Mouse (Mus musculus): Measurements from ENCODE around the gene Nfs1. TPM values are rescaled to one million over a fixed set of nuclear protein-coding genes. Genes with fewer than 3 reads are reported as not detected.
A peak's percentile ranks its signal among the peaks of the same experiment; 100 is the strongest.
"Not testable (repeated sequence)": the region's sequence is repeated elsewhere in the genome, so short reads cannot be mapped to it uniquely, and the experiment has no call there.

Gene Nfs1
- total RNA-seq, 2 experiments from 2014 or later, result 35.2 to 35.3 TPM

GRCm38 (mm10) chr2:156145486-156146130 lies 1.6 kb upstream of the Nfs1 start:
- DNase-seq (ENCODE audit: low spot score in 2 of 2), result no peak

- no peak for DNase-seq (ENCODE audit: low spot score in 2 of 2)
Measured at GRCm38 (mm10) chr2:156143367-156143766, 619 bp downstream of the Nfs1 start.

- no peak for DNase-seq (ENCODE audit: low spot score in 2 of 2)
Measured at GRCm38 (mm10) chr2:156142820-156143219, 1.2 kb downstream of the Nfs1 start.

- no peak for DNase-seq (ENCODE audit: low spot score in 2 of 2)
Measured at GRCm38 (mm10) chr2:156135695-156136094, 8.3 kb downstream of the Nfs1 start.

- no peak for DNase-seq (ENCODE audit: low spot score in 2 of 2)
Measured at GRCm38 (mm10) chr2:156134161-156134560, 9.8 kb downstream of the Nfs1 start.

GRCm38 (mm10) chr2:156126992-156127391 lies 17.0 kb downstream of the Nfs1 start, which contains the start of gene Gm28036:
TSS of gene Gm28036 (minus strand) at chr2:156127092.
- DNase-seq (ENCODE audit: low spot score in 2 of 2), result no peak

GRCm38 (mm10) chr2:156123731-156124130 lies 20.3 kb downstream of the Nfs1 start:
- no peak for DNase-seq (ENCODE audit: low spot score in 2 of 2)

- no peak for DNase-seq (ENCODE audit: low spot score in 2 of 2)
Measured at GRCm38 (mm10) chr2:156119566-156119965, 24.4 kb downstream of the Nfs1 start.

GRCm38 (mm10) chr2:156112080-156112423 lies 31.9 kb downstream of the Nfs1 start:
- not testable (repeated sequence) for DNase-seq (ENCODE audit: low spot score in 2 of 2)

- DNase-seq (ENCODE audit: low spot score in 2 of 2), result peak; percentile 85 to 93
Measured at GRCm38 (mm10) chr2:156111358-156112079, 32.5 kb downstream of the Nfs1 start, which contains the start of the genes Cpne1 and Rbm12. TSS of gene Cpne1 (minus strand) at chr2:156111965. TSS of gene Rbm12 (minus strand) at chr2:156111978.

GRCm38 (mm10) chr2:156110627-156111357 lies 33.2 kb downstream of the Nfs1 start:
- DNase-seq (ENCODE audit: low spot score in 2 of 2), result no peak

GRCm38 (mm10) chr2:156091926-156092325 lies 52.1 kb downstream of the Nfs1 start:
- no peak for DNase-seq (ENCODE audit: low spot score in 2 of 2)

- no peak for DNase-seq (ENCODE audit: low spot score in 2 of 2)
Measured at GRCm38 (mm10) chr2:156089799-156090198, 54.2 kb downstream of the Nfs1 start.

GRCm38 (mm10) chr2:156087391-156088110 lies 56.4 kb downstream of the Nfs1 start:
- no peak for DNase-seq (ENCODE audit: low spot score in 2 of 2)

- no peak for DNase-seq (ENCODE audit: low spot score in 2 of 2)
Measured at GRCm38 (mm10) chr2:156084541-156084940, 59.4 kb downstream of the Nfs1 start.

- DNase-seq (ENCODE audit: low spot score in 2 of 2), result no peak
Measured at GRCm38 (mm10) chr2:156080391-156080790, 63.6 kb downstream of the Nfs1 start.

GRCm38 (mm10) chr2:156079674-156080073 lies 64.3 kb downstream of the Nfs1 start:
- DNase-seq (ENCODE audit: low spot score in 2 of 2), result no peak

GRCm38 (mm10) chr2:156079183-156079560 lies 64.8 kb downstream of the Nfs1 start:
- no peak for DNase-seq (ENCODE audit: low spot score in 2 of 2)

GRCm38 (mm10) chr2:156078421-156079182 lies 65.4 kb downstream of the Nfs1 start:
- DNase-seq (ENCODE audit: low spot score in 2 of 2), result no peak

- no peak for DNase-seq (ENCODE audit: low spot score in 2 of 2)
Measured at GRCm38 (mm10) chr2:156077461-156077860, 66.5 kb downstream of the Nfs1 start.

- DNase-seq (ENCODE audit: low spot score in 2 of 2), result no peak
Measured at GRCm38 (mm10) chr2:156073725-156074124, 70.3 kb downstream of the Nfs1 start.

Data from gastrocnemius, postnatal 4 days (tissue).